Mouse (Mus musculus) stomach, embryonic 16.5 days (tissue): ENCODE results near the gene Mum1. TPM values are rescaled to one million over a fixed set of nuclear protein-coding genes. Genes with fewer than 3 reads are reported as not detected.

Experiments used
- ATAC-seq: fragments of 200-750 bp; cut with Nextera tagmentation; 2 replicates; pipeline ENCODE4 v1.8.0; 2017; ENCODE audit warnings: moderate number of reproducible peaks, moderate TSS enrichment; ENCODE audit not compliant: insufficient read depth, low FRiP score
- H3K27ac ChIP-seq: fragments of 300-500 bp; sonication (generic); 2 replicates; pipeline ENCODE4 v1.5.1; 2014; ENCODE audit warnings: low read length
- H3K27me3 ChIP-seq: fragments of 300-500 bp; sonication (generic); 2 replicates; pipeline ENCODE4 v1.6.1; 2014; ENCODE audit warnings: low read length, control low read depth, mixed read lengths; ENCODE audit not compliant: control insufficient read depth, insufficient read depth
- H3K36me3 ChIP-seq: fragments of 300-500 bp; sonication (generic); 2 replicates; pipeline ENCODE4 v1.6.1; 2014; ENCODE audit warnings: low read length; ENCODE audit not compliant: control insufficient read depth, insufficient read depth
- H3K4me1 ChIP-seq: fragments of 300-500 bp; sonication (generic); 2 replicates; pipeline ENCODE4 v1.6.1; 2014; ENCODE audit warnings: low read length, control low read depth, mixed read lengths; ENCODE audit not compliant: control insufficient read depth, insufficient read depth
- H3K4me2 ChIP-seq: fragments of 300-500 bp; sonication (generic); 2 replicates; pipeline ENCODE4 v1.6.1; 2014; ENCODE audit warnings: low read depth, low read length, mixed read lengths
- H3K4me3 ChIP-seq: fragments of 300-500 bp; sonication (generic); replicated peaks from 2 replicates; pipeline ENCODE4 v1.5.1; 2014; ENCODE audit warnings: mild to moderate bottlenecking, low read length
- H3K9ac ChIP-seq: fragments of 300-500 bp; sonication (generic); 2 replicates; pipeline ENCODE4 v1.6.1; 2014; ENCODE audit warnings: low read length
- H3K9me3 ChIP-seq: fragments of 300-500 bp; sonication (generic); replicated peaks from 2 replicates; pipeline ENCODE4 v1.6.1; 2016; ENCODE audit warnings: low read length, control low read depth; ENCODE audit not compliant: control insufficient read depth
- WGBS: fragments of 180-500 bp; shearing (Covaris S2); extraction: QIAGEN DNeasy Blood & Tissue Kit; methylation state at CpG from one replicate; pipeline ENCODE4 v1.1.7; 2014; 5-methylcytosine and 5-hydroxymethylcytosine counted together
- polyA plus RNA-seq: library from polyadenylated mRNA; unstranded; fragments of >200 nt; fragmentation: Nextera tagmentation; extraction: Ambion mirVana; gene quantifications from 2 replicates; pipeline ENCODE4 v1.2.1, GENCODE M21; 2015

Mum1 gene
- polyA plus RNA-seq, 1 experiment from 2014 or later, result 51.6 TPM

GRCm38 (mm10) chr10:80271186-80271843, 45.1 kb downstream of the Mum1 start:
- Histone ChIP-seq H3K36me3 (peaks cover 5% of the 10 kb centered on the region; the same call in 1 of the 2 replicates), H3K9ac (0 out of 2 replicates have a peak overlapping the region, but pooled peaks have one; percentile 33), H3K27ac (peak overlapping the region; percentile 38; the same call in 1 of the 2 replicates)

GRCm38 (mm10) chr10:80271870-80272585, 45.8 kb downstream of the Mum1 start:
- Histone ChIP-seq H3K4me1 (peaks cover 23% of the 10 kb centered on the region), H3K9ac (no peak overlapping the region), H3K27me3 (no peaks in the 10 kb centered on the region), H3K4me2 (no peak overlapping the region), H3K9me3 (no peaks in the 10 kb centered on the region), H3K27ac (peak overlapping the region; percentile 38), H3K4me3 (no peak overlapping the region), H3K36me3 (peaks cover 6% of the 10 kb centered on the region)
- WGBS, result 81% methylated on average over 8 of the region's 8 CpGs
- no peak for ATAC-seq

More at GRCm38 (mm10) chr10:80271186-80271843, 45.1 kb downstream of the Mum1 start:
- no peak for ATAC-seq
- H3K4me1 ChIP-seq, result peaks cover 30% of the 10 kb centered on the region
- 62% methylated on average over 5 of the region's 5 CpGs for WGBS
- H3K9me3 ChIP-seq, result no peaks in the 10 kb centered on the region
- H3K27me3 ChIP-seq, result no peaks in the 10 kb centered on the region
- no peak overlapping the region for H3K4me3 ChIP-seq
- H3K4me2 ChIP-seq, result no peak overlapping the region

- H3K4me2 ChIP-seq, result no peak overlapping the region
- peaks cover 20% of the 10 kb centered on the region for H3K36me3 ChIP-seq
- no peak overlapping the region for H3K9ac ChIP-seq
Measured at GRCm38 (mm10) chr10:80273847-80274246, 47.6 kb downstream of the Mum1 start.

GRCm38 (mm10) chr10:80276238-80276637, 50.0 kb downstream of the Mum1 start:
- H3K27ac ChIP-seq, result no peak overlapping the region; the same call in 1 of the 2 replicates
- H3K4me2 ChIP-seq, result no peak overlapping the region
- no peaks in the 10 kb centered on the region for H3K9me3 ChIP-seq
- H3K4me1 ChIP-seq, result peaks cover 3% of the 10 kb centered on the region
- H3K9ac ChIP-seq, result no peak overlapping the region
- H3K36me3 ChIP-seq, result peaks cover 23% of the 10 kb centered on the region
- H3K27me3 ChIP-seq, result no peaks in the 10 kb centered on the region
- no peak for ATAC-seq
- no peak overlapping the region for H3K4me3 ChIP-seq
- WGBS, result 83% methylated on average over 5 of the region's 5 CpGs

More at GRCm38 (mm10) chr10:80273847-80274246, 47.6 kb downstream of the Mum1 start:
- no peak overlapping the region for H3K4me3 ChIP-seq
- H3K27ac ChIP-seq, result no peak overlapping the region
- peaks cover 10% of the 10 kb centered on the region for H3K4me1 ChIP-seq
- H3K9me3 ChIP-seq, result no peaks in the 10 kb centered on the region
- ATAC-seq, result no peak
- 89% methylated on average over 3 of the region's 3 CpGs for WGBS
- no peaks in the 10 kb centered on the region for H3K27me3 ChIP-seq

GRCm38 (mm10) chr10:80278390-80278789, 52.2 kb downstream of the Mum1 start:
- Histone ChIP-seq H3K36me3 (peaks cover 29% of the 10 kb centered on the region), H3K27ac (no peak overlapping the region), H3K4me2 (no peak overlapping the region), H3K4me3 (no peak overlapping the region), H3K4me1 (0 out of 2 replicates have a peak, but pooled peaks cover 3% of the 10 kb centered on the region), H3K9me3 (no peaks in the 10 kb centered on the region), H3K27me3 (no peaks in the 10 kb centered on the region), H3K9ac (no peak overlapping the region)
- ATAC-seq, result no peak
- 86% methylated on average over 9 of the region's 9 CpGs for WGBS

- Histone ChIP-seq H3K9ac (no peak overlapping the region), H3K9me3 (no peaks in the 10 kb centered on the region), H3K4me2 (no peak overlapping the region), H3K36me3 (peaks cover 34% of the 10 kb centered on the region), H3K27ac (no peak overlapping the region), H3K4me3 (no peak overlapping the region), H3K27me3 (no peaks in the 10 kb centered on the region), H3K4me1 (0 out of 2 replicates have a peak, but pooled peaks cover 8% of the 10 kb centered on the region)
- WGBS, result 91% methylated on average over 12 of the region's 12 CpGs
- ATAC-seq, result no peak
Measured at GRCm38 (mm10) chr10:80279273-80279672, 53.0 kb downstream of the Mum1 start.

GRCm38 (mm10) chr10:80281304-80281703, 55.1 kb downstream of the Mum1 start:
- no peak overlapping the region for H3K4me3 ChIP-seq
- no peak for ATAC-seq
- H3K27ac ChIP-seq, result peak overlapping the region; percentile 76
- H3K4me2 ChIP-seq, result no peak overlapping the region
- 62% methylated on average over 7 of the region's 7 CpGs for WGBS
- H3K4me1 ChIP-seq, result 0 out of 2 replicates have a peak, but pooled peaks cover 8% of the 10 kb centered on the region
- H3K9ac ChIP-seq, result no peak overlapping the region
- no peaks in the 10 kb centered on the region for H3K27me3 ChIP-seq
- no peaks in the 10 kb centered on the region for H3K9me3 ChIP-seq
- peaks cover 29% of the 10 kb centered on the region for H3K36me3 ChIP-seq

- Histone ChIP-seq H3K4me3 (no peak overlapping the region), H3K27ac (peak overlapping the region; percentile 76), H3K4me1 (0 out of 2 replicates have a peak, but pooled peaks cover 8% of the 10 kb centered on the region), H3K27me3 (no peaks in the 10 kb centered on the region), H3K36me3 (peaks cover 29% of the 10 kb centered on the region), H3K9ac (no peak overlapping the region), H3K4me2 (no peak overlapping the region), H3K9me3 (no peaks in the 10 kb centered on the region)
- ATAC-seq, result no peak
- WGBS, result 70% methylated on average over 8 of the region's 8 CpGs
Measured at GRCm38 (mm10) chr10:80281921-80282371, 55.7 kb downstream of the Mum1 start.
